9 mouse cellular contexts compared by ENCODE assay signal in the genomic region with DNA sequence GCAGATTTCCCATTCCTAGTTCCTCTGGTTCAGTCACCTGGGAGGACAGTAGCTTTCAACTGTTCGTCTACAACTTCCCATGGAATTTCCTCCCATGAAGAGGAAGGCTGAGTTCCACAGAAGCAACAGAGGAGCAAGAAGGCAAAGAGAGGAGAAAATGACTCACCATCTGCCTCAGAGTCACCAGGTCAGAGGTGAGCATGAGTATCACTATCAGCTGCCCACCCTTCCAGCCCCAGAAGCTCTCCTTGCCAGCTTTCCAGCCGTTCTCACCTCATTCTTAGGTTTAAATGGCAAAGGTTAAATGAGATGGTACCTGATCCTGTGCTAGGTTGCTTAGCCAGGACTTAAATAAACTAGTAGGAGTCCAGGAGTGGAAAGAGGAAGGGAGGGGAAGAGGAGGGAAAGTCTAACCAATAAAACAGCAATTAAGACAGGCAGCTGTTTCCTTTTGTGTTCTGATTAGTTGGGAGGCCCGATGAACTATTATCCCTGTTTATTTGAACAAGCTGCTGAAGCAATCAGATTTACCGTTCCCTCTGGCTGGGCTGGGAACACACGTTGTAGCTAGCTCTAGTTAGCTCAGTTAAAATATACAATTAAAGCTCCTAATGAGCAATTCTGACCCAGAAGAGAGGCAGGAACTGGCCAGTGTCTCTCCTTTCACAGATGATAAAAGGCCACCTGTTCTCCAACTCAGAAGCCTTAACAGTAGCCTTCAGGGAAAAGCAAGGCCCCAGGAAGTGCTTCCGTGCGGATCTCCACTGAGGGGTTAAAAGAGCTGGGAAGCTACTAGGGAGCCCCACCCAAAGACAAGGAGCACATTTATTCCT.
A peak's percentile ranks its signal among the peaks of the same experiment; 100 is the strongest.
DNase-seq lines count a peak whose midpoint lies in the region; ATAC-seq and TF ChIP-seq lines count a peak whose summit lies in the region.
"Had no signal": no experiment of that assay in that cellular context is flagged by ENCODE, and none has a peak within 500 bp of the region (broad histone marks: within the 10 kb centered on the region; RNA-seq: fewer than 3 reads in every experiment).

No protein-coding gene starts in this region.

- no peaks in the 10 kb centered on the region for H3K27me3 ChIP-seq in CH12.LX (replicated peaks)
- H3K27me3 ChIP-seq in forebrain, embryonic 13.5 days = no peaks in the 10 kb centered on the region
- no peaks in the 10 kb centered on the region for H3K27me3 ChIP-seq in intestine, embryonic 15.5 days (replicated peaks)

- H3K27ac ChIP-seq in CH12.LX (ENCODE audit: insufficient read depth, low read depth) = no peak overlapping the region; the same call in 1 of the 2 replicates
- peak overlapping the region; percentile 59 for H3K27ac ChIP-seq in forebrain, embryonic 13.5 days
- peak overlapping the region; percentile 75 for H3K27ac ChIP-seq in intestine, embryonic 15.5 days

- no peak overlapping the region for H3K4me3 ChIP-seq in CH12.LX (replicated peaks in 1 of 3; ENCODE audit: low read depth in 2 of 3, low read length in 2 of 3, poor library complexity in 1 of 3)
- H3K4me3 ChIP-seq in forebrain, embryonic 13.5 days = no peak overlapping the region
- no peak overlapping the region for H3K4me3 ChIP-seq in intestine, embryonic 15.5 days (replicated peaks)

- in situ Hi-C loops in CH12.LX (cut with MboI; ENCODE audit: low pct_ligation_motif_present, low pct_unique_long_range_greater_than_20kb, low sequenced_read_pairs) = no loop called here

- no peak for TF ChIP-seq CTCF in CH12.LX (conservative IDR thresholded peaks at IDR 0.05 in 1 of 2, IDR thresholded peaks at IDR 0.05 in 1 of 2; ENCODE audit: low read depth in 2 of 2, low read length in 2 of 2)

- H3K79me2 ChIP-seq in CH12.LX (replicated peaks; ENCODE audit: control insufficient read depth, extremely low read depth, insufficient read depth, poor library complexity, severe bottlenecking) = no peaks in the 10 kb centered on the region

- TF ChIP-seq EP300 in CH12.LX (IDR thresholded peaks at IDR 0.05; ENCODE audit: low read length) = peak; percentile 41; the same call in 1 of the 2 replicates

- no peak for TF ChIP-seq RAD21 in CH12.LX (IDR thresholded peaks at IDR 0.05; ENCODE audit: low read depth, low read length)

- H3K9ac ChIP-seq in CH12.LX (ENCODE audit: insufficient read depth, low read depth) = peak overlapping the region; percentile 19; the same call in 1 of the 2 replicates
- no peak overlapping the region for H3K9ac ChIP-seq in forebrain, embryonic 13.5 days
- H3K9ac ChIP-seq in intestine, embryonic 15.5 days = no peak overlapping the region

- H3K36me3 ChIP-seq in CH12.LX (replicated peaks in 1 of 2; ENCODE audit: control insufficient read depth in 1 of 2, insufficient read depth in 1 of 2, low read length in 1 of 2) = peaks cover 3 to 15% of the 10 kb centered on the region in 2 experiments
- peaks cover 3% of the 10 kb centered on the region; the same call in 1 of the 2 replicates for H3K36me3 ChIP-seq in forebrain, embryonic 13.5 days (ENCODE audit: poor library complexity, severe bottlenecking)
- H3K36me3 ChIP-seq in intestine, embryonic 15.5 days = no peaks in the 10 kb centered on the region

- intact Hi-C loops in heart, postnatal 25 days (cut with DNase I) = no loop called here

- ATAC-seq in forebrain, embryonic 13.5 days = peak; percentile 88
- peak; percentile 67 for ATAC-seq in intestine, embryonic 15.5 days

- peaks cover 21 to 46% of the 10 kb centered on the region in 2 experiments for H3K4me1 ChIP-seq in CH12.LX (ENCODE audit: control insufficient read depth in 1 of 2, insufficient read depth in 2 of 2)
- peaks cover 29% of the 10 kb centered on the region for H3K4me1 ChIP-seq in forebrain, embryonic 13.5 days
- peaks cover 23% of the 10 kb centered on the region for H3K4me1 ChIP-seq in intestine, embryonic 15.5 days (replicated peaks)

- peak overlapping the region; percentile 12 for H3K4me2 ChIP-seq in CH12.LX (ENCODE audit: insufficient read depth, low read depth, poor library complexity, severe bottlenecking)
- H3K4me2 ChIP-seq in forebrain, embryonic 13.5 days = no peak overlapping the region
- H3K4me2 ChIP-seq in intestine, embryonic 15.5 days (replicated peaks) = peak overlapping the region; percentile 24; the same call in 1 of the 2 replicates

- 27% methylated on average over 7 of the region's 7 CpGs for WGBS in forebrain, embryonic 13.5 days
- 32% methylated on average over 7 of the region's 7 CpGs for WGBS in intestine, embryonic 15.5 days

- no peak for TF ChIP-seq POLR2A in CH12.LX (IDR thresholded peaks at IDR 0.05; ENCODE audit: low read depth, low read length)

- peak; percentile 96 for DNase-seq in heart, adult 11 months
- no peak for DNase-seq in heart, postnatal 25 days (ENCODE audit: low spot score)
- no peak for DNase-seq in CH12.LX (ENCODE audit: extremely low read depth)
- DNase-seq in right cerebral cortex, postnatal 36 days (ENCODE audit: low spot score in 2 of 2) = no peak
- no peak for DNase-seq in ovary, postnatal 36 days (ENCODE audit: low spot score)
- no peak for DNase-seq in right cerebral cortex, postnatal 4 days
- DNase-seq: cerebellum, adult 9-11 months had no signal

- peaks cover 4% of the 10 kb centered on the region for H3K9me3 ChIP-seq in CH12.LX (replicated peaks; ENCODE audit: low read length)
- H3K9me3 ChIP-seq in forebrain, embryonic 13.5 days (replicated peaks) = no peaks in the 10 kb centered on the region
- no peaks in the 10 kb centered on the region for H3K9me3 ChIP-seq in intestine, embryonic 15.5 days

- dilution Hi-C loops in CH12.LX (cut with MboI; ENCODE audit: extremely low pct_ligation_motif_present, extremely low pct_unique_long_range_greater_than_20kb, low sequenced_read_pairs) = no loop called here

TF ChIP-seq in CH12.LX, 34 proteins besides CTCF, POLR2A, EP300 and RAD21:
- TF ChIP-seq JUND (conservative IDR thresholded peaks at IDR 0.05; ENCODE audit: low read depth, low read length) (0 out of 2 replicates have a peak, but pooled peaks have one; percentile 32), CHD2 (IDR thresholded peaks at IDR 0.05; ENCODE audit: low read length) (no peak), ETS1 (conservative IDR thresholded peaks at IDR 0.05; ENCODE audit: low read depth, low read length) (peak; percentile 27; the same call in 1 of the 2 replicates)
